Mouse (Mus musculus): ENCODE measurements at regions not wholly inside any gene's neighbourhood (a gene's known extent, or its start where the extent isn't known, plus 50 kb on each side); places are given as distances from the start of the nearest gene placed in this dataset.
A peak's percentile ranks its signal among the peaks of the same experiment; 100 is the strongest.

DNA sequence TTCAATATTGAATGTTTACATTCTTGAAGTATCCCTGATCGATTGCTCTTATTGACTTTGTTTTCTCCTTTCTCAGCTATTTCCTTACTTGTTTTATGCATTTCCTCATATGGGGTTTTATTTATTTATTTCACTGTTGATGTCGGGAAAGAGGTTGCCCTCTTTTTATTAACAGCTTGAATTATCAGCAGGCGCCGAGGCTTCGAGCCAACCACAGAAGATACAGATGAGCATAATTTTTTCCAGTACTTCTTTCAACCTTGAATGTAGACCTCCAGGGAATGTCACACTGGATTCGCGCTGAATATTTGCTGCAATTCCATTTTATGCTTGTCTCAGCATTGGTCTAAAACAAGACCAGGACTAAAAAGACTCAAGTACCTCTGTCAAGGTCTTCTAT is 183.4 kb upstream of the Cntn6 start:
- no peak for DNase-seq

DNA sequence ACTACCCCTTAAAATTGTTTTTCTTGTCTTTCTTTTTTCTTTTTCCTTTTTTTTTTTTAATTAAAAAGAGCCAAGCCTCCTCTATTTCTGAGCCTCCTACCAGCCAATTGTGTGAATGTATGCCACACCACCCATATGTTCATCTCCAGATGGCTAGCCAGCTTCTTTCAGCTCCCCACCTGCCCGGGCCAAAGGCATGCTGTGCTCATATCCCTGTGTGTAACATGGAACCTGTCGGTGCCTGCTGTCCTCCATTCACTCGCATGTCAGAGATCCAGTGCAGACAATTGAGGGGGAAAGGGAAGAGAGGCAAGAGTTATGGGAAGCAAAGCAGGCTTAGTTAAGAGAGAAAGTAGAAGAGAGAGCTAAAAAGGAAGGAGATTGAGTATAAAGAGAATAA is 179.6 kb upstream of the Cntn6 start:
- peak; percentile 39 for DNase-seq

DNA sequence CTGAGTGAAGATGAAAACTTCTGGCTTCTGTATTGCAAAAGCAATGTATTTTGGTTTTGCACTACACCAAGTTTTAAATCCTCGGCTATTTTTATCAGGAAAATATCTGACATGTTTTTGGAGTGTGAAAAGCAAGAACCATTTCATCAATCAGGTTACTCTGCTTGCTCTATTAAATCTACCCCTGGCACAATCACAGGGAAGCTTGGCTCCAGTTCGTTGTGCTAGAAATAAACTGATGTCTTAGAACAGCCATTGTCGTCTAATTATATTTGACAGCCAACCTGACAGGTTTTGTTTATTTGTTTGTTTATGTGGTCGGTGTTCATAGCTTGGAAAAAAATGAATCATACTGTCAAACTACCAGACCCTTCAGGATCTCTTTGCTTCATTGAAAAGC is 174.1 kb upstream of the Cntn6 start:
- no peak for DNase-seq

DNA sequence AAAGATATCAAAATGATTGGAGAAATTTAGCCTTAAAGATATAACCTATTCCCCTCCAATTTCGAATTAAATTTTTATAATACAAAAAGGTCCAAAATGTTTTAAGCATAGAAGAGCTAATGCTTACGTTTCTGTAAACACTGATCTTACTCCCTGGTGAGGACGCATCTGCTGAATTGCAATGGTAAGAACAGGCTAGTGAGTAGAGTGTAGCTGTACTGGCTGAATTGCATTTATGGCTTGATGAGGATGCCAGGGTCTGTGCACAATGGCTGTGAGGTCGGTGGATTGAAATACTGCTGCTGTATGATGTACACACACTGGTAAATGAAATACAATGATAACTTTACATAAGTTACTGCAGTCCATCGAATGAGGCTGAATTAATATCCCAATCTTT is 170.4 kb upstream of the Cntn6 start:
- DNase-seq: no peak

DNA sequence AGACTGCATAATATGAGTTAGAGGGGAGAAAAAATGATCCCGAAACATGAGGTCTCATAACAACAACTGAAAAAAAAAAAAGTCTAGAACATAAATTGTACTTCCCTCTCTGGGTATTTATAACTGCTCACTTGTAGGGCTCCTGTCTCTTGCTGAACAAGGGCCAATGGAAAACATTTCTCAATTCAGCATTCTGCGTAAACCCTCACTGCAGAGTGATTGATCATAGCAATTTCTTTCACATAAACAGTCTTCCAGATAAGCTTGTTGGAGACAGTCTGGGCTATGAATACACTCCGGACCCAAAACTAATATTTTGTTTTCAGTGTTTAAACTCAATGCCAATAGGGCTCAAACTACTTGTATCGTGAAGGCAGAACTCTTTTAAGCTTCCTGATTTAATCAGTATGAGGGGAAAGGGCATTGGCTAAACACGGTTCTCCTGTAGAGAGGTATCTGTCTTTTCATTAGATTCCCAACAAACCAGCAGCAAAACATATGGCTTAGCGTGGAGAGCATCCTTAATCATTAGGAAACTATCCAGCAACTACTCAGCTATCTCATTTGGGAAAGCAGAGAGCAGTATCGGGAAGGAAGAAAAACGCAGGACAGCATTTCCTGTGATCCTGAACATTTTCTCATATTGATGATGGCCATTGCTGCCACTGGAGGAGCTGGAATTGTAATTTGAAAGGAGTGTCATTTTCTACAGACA is 153.3 kb upstream of the Cntn6 start:
- DNase-seq: no peak

DNA sequence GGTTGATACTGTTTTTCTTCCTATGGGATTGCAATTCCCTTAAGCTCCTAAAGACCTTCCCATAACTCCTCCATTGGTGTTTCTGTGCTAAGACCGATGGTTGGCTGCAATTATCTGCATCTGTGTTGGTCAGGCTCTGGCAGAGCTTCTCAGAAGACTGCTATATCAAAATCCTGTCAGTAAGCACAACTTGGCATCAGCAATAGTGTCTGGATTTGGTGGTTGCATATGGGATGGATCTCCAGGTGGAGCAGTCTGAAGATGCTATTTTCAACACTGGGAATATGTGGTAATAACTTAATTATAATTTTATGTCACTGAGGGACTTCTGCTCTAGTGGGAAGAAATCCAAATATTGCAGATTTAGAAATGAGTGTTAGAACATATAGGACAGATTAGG is 148.6 kb upstream of the Cntn6 start:
- DNase-seq: no peak

Measured in right cerebral cortex, postnatal 25 days (tissue).